In the genomic region with DNA sequence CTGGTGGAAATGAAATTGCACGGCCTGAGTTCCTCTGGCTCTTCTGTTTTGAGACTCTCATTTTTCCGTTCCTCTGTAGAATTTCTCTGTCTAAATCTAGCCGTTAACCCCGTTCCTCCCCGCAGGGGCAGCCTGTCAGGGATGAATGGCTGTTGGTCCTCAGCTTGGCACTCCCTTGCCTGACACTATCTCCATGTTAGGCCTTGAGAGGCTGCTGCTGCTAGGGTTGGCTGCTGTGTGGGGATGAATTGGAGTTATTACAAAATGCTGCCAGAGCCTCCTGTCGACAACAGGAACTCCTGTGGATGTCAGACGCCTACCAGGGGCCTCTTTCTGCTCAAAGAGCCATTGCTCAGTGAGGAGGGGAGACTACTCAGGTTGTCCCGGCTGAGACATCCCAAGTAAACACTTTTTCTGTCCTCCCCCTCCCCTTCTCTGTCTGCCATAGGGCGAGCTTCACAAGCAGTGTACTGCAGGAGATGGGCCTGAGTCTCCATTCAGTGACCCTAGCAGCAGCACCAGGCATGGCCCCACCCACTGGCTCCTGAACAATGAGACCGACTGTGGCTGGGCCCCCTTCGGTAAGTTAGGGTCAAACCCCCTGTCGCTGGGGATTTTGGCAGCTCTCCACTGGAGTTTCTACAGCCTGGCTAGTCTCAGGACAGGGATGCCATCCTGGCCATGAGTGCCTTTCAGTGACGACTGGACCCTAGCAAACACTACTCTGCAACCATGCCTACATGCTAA, we compare ENCODE assay signal across 10 mouse cellular contexts. TPM values are rescaled to one million over a fixed set of nuclear protein-coding genes. Genes with fewer than 3 reads are reported as not detected.
DNase-seq lines count a peak whose midpoint lies in the region; ATAC-seq and TF ChIP-seq lines count a peak whose summit lies in the region.
"Had no signal": no experiment of that assay in that cellular context is flagged by ENCODE, and none has a peak within 500 bp of the region (broad histone marks: within the 10 kb centered on the region; RNA-seq: fewer than 3 reads in every experiment).

No protein-coding gene starts in this region.

- H3K4me1 ChIP-seq in heart, embryonic 14.5 days (ENCODE audit: control insufficient read depth in 2 of 2, insufficient read depth in 2 of 2, low read length in 2 of 2): peaks cover 12 to 15% of the 10 kb centered on the region in 2 experiments
- peaks cover 4% of the 10 kb centered on the region; the same call in 1 of the 2 replicates for H3K4me1 ChIP-seq in heart, adult 2 months (ENCODE audit: control insufficient read depth, insufficient read depth, low read length)
- H3K4me1 ChIP-seq in forebrain, embryonic 14.5 days (ENCODE audit: control insufficient read depth, insufficient read depth, low read length): 0 out of 2 replicates have a peak, but pooled peaks cover 5% of the 10 kb centered on the region
- H3K4me1 ChIP-seq in hindbrain, embryonic 14.5 days (replicated peaks; ENCODE audit: control insufficient read depth, insufficient read depth, low read length): peaks cover 8% of the 10 kb centered on the region
- H3K4me1 ChIP-seq: liver, embryonic 15.5 days had no signal

- TF ChIP-seq POLR2A in heart, adult 2 months (IDR thresholded peaks at IDR 0.05; ENCODE audit: insufficient read depth, low read depth, low read length): no peak

- no peak for DNase-seq in heart, adult 2 months
- DNase-seq in forebrain, embryonic 14.5 days (ENCODE audit: low spot score): peak; percentile 30
- no peak for DNase-seq in hindbrain, embryonic 14.5 days (ENCODE audit: low spot score)
- peak; percentile 58 for DNase-seq in retina, embryonic 14.5 days (ENCODE audit: low spot score)
- no peak for DNase-seq in kidney, adult 18-20 months
- no peak for DNase-seq in left cerebral cortex, postnatal 14 days (ENCODE audit: low spot score in 2 of 2)
- DNase-seq: cerebellum, adult 9-10 months had no signal

- ATAC-seq in heart, embryonic 14.5 days (ENCODE audit: insufficient number of reproducible peaks, insufficient read depth, low FRiP score, low read depth): no peak
- no peak for ATAC-seq in forebrain, embryonic 14.5 days
- no peak for ATAC-seq in hindbrain, embryonic 14.5 days (ENCODE audit: low FRiP score)

- intact Hi-C loops in heart, adult 2 months (cut with DNase I): no loop called here
- intact Hi-C loops in left cerebral cortex, postnatal 14 days (cut with DNase I): no loop called here

- no peaks in the 10 kb centered on the region for H3K27me3 ChIP-seq in heart, embryonic 14.5 days (ENCODE audit: control insufficient read depth, insufficient read depth, low read length)
- H3K27me3 ChIP-seq in heart, adult 2 months (ENCODE audit: control insufficient read depth, insufficient read depth, low read length): no peaks in the 10 kb centered on the region
- no peaks in the 10 kb centered on the region for H3K27me3 ChIP-seq in forebrain, embryonic 14.5 days (replicated peaks; ENCODE audit: control insufficient read depth, insufficient read depth, low read length)
- no peaks in the 10 kb centered on the region for H3K27me3 ChIP-seq in hindbrain, embryonic 14.5 days (ENCODE audit: control insufficient read depth, insufficient read depth, low read length)
- H3K27me3 ChIP-seq: liver, embryonic 15.5 days had no signal

- H3K4me2 ChIP-seq in heart, embryonic 14.5 days (ENCODE audit: low read length): no peak overlapping the region
- H3K4me2 ChIP-seq in forebrain, embryonic 14.5 days (ENCODE audit: low read length): no peak overlapping the region
- H3K4me2 ChIP-seq in hindbrain, embryonic 14.5 days (replicated peaks): no peak overlapping the region
- H3K4me2 ChIP-seq: liver, embryonic 15.5 days had no signal

- H3K9me3 ChIP-seq in heart, embryonic 14.5 days (ENCODE audit: control insufficient read depth, low read length): no peaks in the 10 kb centered on the region
- H3K9me3 ChIP-seq in forebrain, embryonic 14.5 days (replicated peaks; ENCODE audit: control insufficient read depth, low read length): no peaks in the 10 kb centered on the region
- no peaks in the 10 kb centered on the region for H3K9me3 ChIP-seq in hindbrain, embryonic 14.5 days (ENCODE audit: control insufficient read depth, low read length)
- H3K9me3 ChIP-seq: liver, embryonic 15.5 days had no signal

- H3K4me3 ChIP-seq in heart, embryonic 14.5 days (ENCODE audit: control insufficient read depth in 1 of 2, insufficient read depth in 1 of 2, low read depth in 1 of 2, low read length in 2 of 2): no peak overlapping the region
- H3K4me3 ChIP-seq in heart, adult 2 months: no peak overlapping the region
- no peak overlapping the region for H3K4me3 ChIP-seq in forebrain, embryonic 14.5 days (ENCODE audit: low read depth, low read length)
- no peak overlapping the region for H3K4me3 ChIP-seq in hindbrain, embryonic 14.5 days (replicated peaks; ENCODE audit: low read length)
- H3K4me3 ChIP-seq: liver, embryonic 15.5 days had no signal

- no peak for TF ChIP-seq EP300 in heart, adult 2 months (IDR thresholded peaks at IDR 0.05; ENCODE audit: insufficient read depth, low read depth, low read length)

- H3K9ac ChIP-seq in heart, embryonic 14.5 days (ENCODE audit: low read length): peak overlapping the region; percentile 58; the same call in 1 of the 2 replicates
- no peak overlapping the region for H3K9ac ChIP-seq in heart, adult 2 months (ENCODE audit: low read depth, low read length)
- H3K9ac ChIP-seq in forebrain, embryonic 14.5 days (ENCODE audit: low read length): no peak overlapping the region
- H3K9ac ChIP-seq in hindbrain, embryonic 14.5 days: no peak overlapping the region
- H3K9ac ChIP-seq: liver, embryonic 15.5 days had no signal

- peak overlapping the region; percentile 69 for H3K27ac ChIP-seq in heart, embryonic 14.5 days (replicated peaks in 1 of 2; ENCODE audit: control insufficient read depth in 1 of 2, insufficient read depth in 1 of 2, low read depth in 2 of 2, low read length in 2 of 2)
- no peak overlapping the region for H3K27ac ChIP-seq in heart, adult 2 months
- H3K27ac ChIP-seq in forebrain, embryonic 14.5 days (ENCODE audit: low read depth, low read length): no peak overlapping the region
- peak overlapping the region; percentile 41; the same call in 1 of the 2 replicates for H3K27ac ChIP-seq in hindbrain, embryonic 14.5 days
- H3K27ac ChIP-seq: liver, embryonic 15.5 days had no signal

- 23% methylated on average over 13 of the region's 13 CpGs for WGBS in heart, embryonic 14.5 days
- WGBS in heart, adult 2 months: 29% methylated on average over 13 of the region's 13 CpGs
- 21% methylated on average over 13 of the region's 13 CpGs for WGBS in forebrain, embryonic 14.5 days
- 15% methylated on average over 13 of the region's 13 CpGs for WGBS in hindbrain, embryonic 14.5 days

- TF ChIP-seq CTCF in heart, adult 2 months (IDR thresholded peaks at IDR 0.05): no peak

- no peaks in the 10 kb centered on the region for H3K79me2 ChIP-seq in heart, adult 2 months (replicated peaks; ENCODE audit: control insufficient read depth, insufficient read depth, low read length)

- H3K36me3 ChIP-seq in heart, embryonic 14.5 days (ENCODE audit: control insufficient read depth, insufficient read depth, low read length): 0 out of 2 replicates have a peak, but pooled peaks cover 5% of the 10 kb centered on the region
- no peaks in the 10 kb centered on the region for H3K36me3 ChIP-seq in heart, adult 2 months (ENCODE audit: control insufficient read depth, insufficient read depth, low read length)
- 0 out of 2 replicates have a peak, but pooled peaks cover 3% of the 10 kb centered on the region for H3K36me3 ChIP-seq in forebrain, embryonic 14.5 days (ENCODE audit: control insufficient read depth, insufficient read depth, low read length)
- H3K36me3 ChIP-seq in hindbrain, embryonic 14.5 days (replicated peaks; ENCODE audit: control insufficient read depth, insufficient read depth): peaks cover 6% of the 10 kb centered on the region
- H3K36me3 ChIP-seq: liver, embryonic 15.5 days had no signal

RNA-seq across cellular contexts. Expression of a gene that starts 28.6 kb away (rescaled TPM):
- 8.0 and 9.1 TPM in 2 replicates for polyA plus RNA-seq in heart, embryonic 14.5 days (2014; fragmentation: Nextera tagmentation; extraction: Ambion mirVana)
- total RNA-seq in heart, adult 2 months (2021): 1 to 10 TPM; 7.3 to 9.1 TPM
- polyA plus RNA-seq in heart, adult 2 months (2012; rRNA removed): 18.7 and 19.7 TPM in 2 replicates
- polyA plus RNA-seq in forebrain, embryonic 14.5 days (2014; fragmentation: Nextera tagmentation; extraction: Ambion mirVana): 6.9 and 7.9 TPM in 2 replicates
- 10.4 and 11.6 TPM in 2 replicates for polyA plus RNA-seq in hindbrain, embryonic 14.5 days (2014; fragmentation: Nextera tagmentation; extraction: Ambion mirVana)
- total RNA-seq in left cerebral cortex, postnatal 14 days (2021): 1 to 10 TPM; 4.7 to 6.6 TPM

RNA-seq across cellular contexts. Expression of a gene that starts 38.0 kb away (rescaled TPM):
- 1.3 and 1.8 TPM in 2 replicates for polyA plus RNA-seq in heart, embryonic 14.5 days (2014; fragmentation: Nextera tagmentation; extraction: Ambion mirVana)
- total RNA-seq in heart, adult 2 months (2021): 1 to 10 TPM in 1 of 2 experiments, under 1 TPM in 1; 0.81 to 1.2 TPM
- polyA plus RNA-seq in heart, adult 2 months (2012; rRNA removed): 0.32 and 1.2 TPM in 2 replicates
- polyA plus RNA-seq in forebrain, embryonic 14.5 days (2014; fragmentation: Nextera tagmentation; extraction: Ambion mirVana): 2.9 and 3.6 TPM in 2 replicates
- polyA plus RNA-seq in hindbrain, embryonic 14.5 days (2014; fragmentation: Nextera tagmentation; extraction: Ambion mirVana): 3.5 and 5.0 TPM in 2 replicates
- total RNA-seq in left cerebral cortex, postnatal 14 days (2021): 10 to 100 TPM; 13.6 to 17.6 TPM
- total RNA-seq: monocyte, adult 5-6 weeks had no signal

Comparison
In these comparisons a context has a peak if more than half of its experiments do, and no peak if none do; other contexts are left out.
1. H3K27ac ChIP-seq: peak in heart, embryonic 14.5 days (2 of 2) and hindbrain, embryonic 14.5 days (single experiment); none in heart, adult 2 months (single experiment) and forebrain, embryonic 14.5 days (single experiment).
2. DNase-seq: peak in forebrain, embryonic 14.5 days (single experiment) and retina, embryonic 14.5 days (single experiment); none in heart, adult 2 months (0 of 2), hindbrain, embryonic 14.5 days (single experiment), kidney, adult 18-20 months (single experiment) and left cerebral cortex, postnatal 14 days (0 of 2).